Mouse (Mus musculus) MEL (cell line): ENCODE data around the gene Nars2.

ENCODE experiments used
- CHD2 ChIP-seq: IDR thresholded peaks from 2 replicates; pipeline ENCODE4 v1.6.1; 2011; ENCODE audit warnings: low read length, improper control_type of control experiment
- CTCF ChIP-seq, 3 experiments: IDR thresholded peaks in 2 of 3; conservative IDR thresholded peaks in 1 of 3; 2 replicates each; pipeline ENCODE4 v1.5.1; 2011 to 2012; ENCODE audit warnings: low read length in 3 of 3, low read depth in 2 of 3, mild to moderate bottlenecking in 2 of 3, improper control_type of control experiment in 1 of 3, inconsistent platforms in 1 of 3, mixed read lengths in 1 of 3, moderate library complexity in 1 of 3; ENCODE audit not compliant: control insufficient read depth in 1 of 3, insufficient read depth in 1 of 3, poor library complexity in 1 of 3, severe bottlenecking in 1 of 3

DNA sequence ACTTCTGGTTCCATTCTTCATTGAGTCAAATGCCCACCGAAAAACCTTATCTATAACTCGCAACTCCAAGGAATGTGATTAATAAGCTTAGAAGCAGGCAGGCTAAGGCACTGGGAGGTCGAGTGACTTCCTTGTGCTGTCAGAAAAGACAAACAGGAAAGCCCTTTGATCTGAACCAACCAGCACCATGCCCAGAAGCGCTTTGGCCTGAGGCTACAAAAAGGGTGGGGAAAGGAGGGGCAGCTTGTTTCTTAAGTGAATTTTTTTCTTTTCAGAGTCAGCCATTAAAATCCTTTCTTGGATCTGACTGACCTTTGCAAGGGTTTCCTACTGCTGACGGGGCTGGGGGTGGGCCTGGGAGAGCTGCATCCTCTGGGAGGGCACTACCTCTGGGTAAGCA, 49.1 kb upstream of the Nars2 start:
- TF ChIP-seq CHD2, result no peak
- TF ChIP-seq CTCF (IDR thresholded peaks at IDR 0.05 in 2 of 3, conservative IDR thresholded peaks at IDR 0.05 in 1 of 3; ENCODE audit: control insufficient read depth in 1 of 3, insufficient read depth in 1 of 3, low read depth in 2 of 3, low read length in 3 of 3, poor library complexity in 1 of 3, severe bottlenecking in 1 of 3), result no peak
